Mouse (Mus musculus) urinary bladder, postnatal 36 days (tissue): ENCODE data around the gene Olfr847.

Source experiments
- DNase-seq, 2 experiments: peaks; one replicate each; pipeline ENCODE4 v3.0.0; 2022; ENCODE audit warnings: low spot score in 2 of 2, mixed read lengths in 1 of 2

The Olfr847 gene

GRCm38 (mm10) chr9:19378569-19378968 lies at the start of gene Olfr847:
TSS of gene Olfr847 (minus strand) at chr9:19378669.
- no peak for DNase-seq

GRCm38 (mm10) chr9:19363905-19364304 lies 14.6 kb downstream of the Olfr847 start, which contains the start of gene Olfr846:
TSS of gene Olfr846 (minus strand) at chr9:19364005.
- DNase-seq: no peak

GRCm38 (mm10) chr9:19336157-19336556 lies 42.3 kb downstream of the Olfr847 start, which contains the start of gene Olfr845:
TSS of gene Olfr845 (plus strand) at chr9:19336457.
- DNase-seq: no peak
